15 mouse cellular contexts compared by ENCODE assay signal in the genomic region with DNA sequence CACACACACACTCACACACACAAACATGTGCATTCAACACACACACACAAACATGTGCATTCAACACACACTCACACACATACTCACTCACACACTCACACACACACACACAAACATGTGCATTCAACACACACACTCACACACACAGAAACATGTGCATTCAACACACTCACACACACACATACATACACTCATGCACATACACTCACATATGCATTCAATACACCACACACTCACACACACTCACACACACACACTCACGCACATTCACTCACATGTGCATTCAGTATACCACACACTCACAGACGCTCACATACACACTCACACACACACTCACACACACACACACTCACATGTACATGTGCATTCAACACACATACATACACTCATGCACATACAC.
"Had no signal": no experiment of that assay in that cellular context is flagged by ENCODE, and none has a peak within 500 bp of the region (broad histone marks: within the 10 kb centered on the region; RNA-seq: fewer than 3 reads in every experiment).

No protein-coding gene starts in this region.

- H3K9me3 ChIP-seq: neural tube, embryonic 15.5 days; stomach, embryonic 15.5 days had no signal

- H3K9ac ChIP-seq: neural tube, embryonic 15.5 days; stomach, embryonic 15.5 days had no signal

- H3K36me3 ChIP-seq: neural tube, embryonic 15.5 days; stomach, embryonic 15.5 days had no signal

- H3K4me3 ChIP-seq: neural tube, embryonic 15.5 days; stomach, embryonic 15.5 days had no signal

- H3K27me3 ChIP-seq: neural tube, embryonic 15.5 days; stomach, embryonic 15.5 days had no signal

- DNase-seq: retina, postnatal 1 day; right cerebral cortex, adult 18-20 months; right cerebral cortex, postnatal 14 days; right cerebral cortex, postnatal 25 days; right cerebral cortex, postnatal 4 days; spleen, adult 18-20 months; thymus, adult 18-20 months; thymus, adult 2 months; thymus, postnatal 14 days; thymus, postnatal 25 days; thymus, postnatal 36 days; thymus, postnatal 4 days had no signal

- H3K27ac ChIP-seq: neural tube, embryonic 15.5 days; stomach, embryonic 15.5 days; stomach, postnatal 0 days had no signal

- H3K4me2 ChIP-seq: neural tube, embryonic 15.5 days; stomach, embryonic 15.5 days had no signal

- H3K4me1 ChIP-seq: stomach, embryonic 15.5 days had no signal
